Mouse (Mus musculus) embryonic fibroblast, embryonic 13.5 days (primary cell): ENCODE data around the gene Fbxl18.
"Not testable (repeated sequence)": the region's sequence is repeated elsewhere in the genome, so short reads cannot be mapped to it uniquely, and the experiment has no call there.

Experiments used
- CTCF ChIP-seq: IDR thresholded peaks from 2 replicates; pipeline ENCODE4 v1.5.1; 2011; ENCODE audit warnings: mild to moderate bottlenecking, control low read depth, low read length, moderate library complexity, borderline replicate concordance; ENCODE audit not compliant: insufficient read depth
- POLR2A ChIP-seq: IDR thresholded peaks from 2 replicates; pipeline ENCODE4 v1.6.1; 2011; ENCODE audit warnings: low read depth, mild to moderate bottlenecking, control low read depth, low read length, moderate library complexity

- not testable (repeated sequence) for TF ChIP-seq CTCF, POLR2A
Observed at GRCm38 (mm10) chr5:142837427-142837826, 57.8 kb downstream of the Fbxl18 start.
